Mouse (Mus musculus) brain, embryonic 14.5 days (tissue): ENCODE results near the gene Macrod2.

Experiments used
- CTCF ChIP-seq: fragments of 200-500 bp; IDR thresholded peaks from 2 replicates; pipeline ENCODE4 v1.5.1; 2012; ENCODE audit warnings: inconsistent platforms, mild to moderate bottlenecking, moderate library complexity, borderline replicate concordance; ENCODE audit not compliant: insufficient read depth, insufficient read length; ENCODE audit errors: extremely low read depth
- POLR2A ChIP-seq: fragments of 200-500 bp; IDR thresholded peaks from 2 replicates; pipeline ENCODE4 v1.6.1; 2012; ENCODE audit warnings: mild to moderate bottlenecking, inconsistent platforms, borderline replicate concordance; ENCODE audit not compliant: poor library complexity, insufficient read depth, insufficient read length, severe bottlenecking; ENCODE audit errors: extremely low read depth

DNA sequence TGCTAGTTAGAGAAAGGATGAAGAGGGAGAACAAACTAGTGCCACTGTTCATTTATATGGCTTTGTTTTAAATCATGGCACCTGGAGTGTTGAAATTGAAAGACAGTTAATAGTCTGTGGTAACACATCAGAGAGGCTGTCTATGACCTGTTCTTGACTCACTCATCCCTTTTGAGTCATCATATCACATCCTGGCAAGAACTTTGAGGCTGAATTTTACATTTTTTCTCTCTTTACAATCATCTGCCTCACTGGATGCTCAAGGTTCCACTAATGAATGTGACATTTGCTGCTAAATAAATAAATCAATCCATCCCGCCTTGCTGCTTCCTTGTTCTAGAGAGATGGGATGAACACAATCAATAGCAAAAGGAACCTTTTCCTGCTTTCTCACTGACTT is 1068.8 kb downstream of the Macrod2 start:
- TF ChIP-seq CTCF (no peak), POLR2A (no peak)
